Mouse (Mus musculus) adrenal gland, postnatal 10 days (tissue): ENCODE data around the gene Cox19. TPM values are rescaled to one million over a fixed set of nuclear protein-coding genes. Genes with fewer than 3 reads are reported as not detected.
A peak's percentile ranks its signal among the peaks of the same experiment; 100 is the strongest.
"Not testable (repeated sequence)": the region's sequence is repeated elsewhere in the genome, so short reads cannot be mapped to it uniquely, and the experiment has no call there.

Source experiments
- DNase-seq: peaks from one replicate; pipeline ENCODE4 v3.0.0; 2021; ENCODE audit warnings: mixed read lengths
- long read RNA-seq, 2 experiments: library from polyadenylated mRNA; stranded (forward); transcript quantifications; one replicate each; pipeline ENCODE4 v2.0.0; 2021
- total RNA-seq, 2 experiments: library from RNA; stranded (reverse); gene quantifications; 2 replicates each; pipeline ENCODE4 v1.2.3; 2021

The Cox19 gene
- total RNA-seq: 10 to 100 TPM; 81.5 to 84.7 TPM
- long read RNA-seq, experiment 1, transcript Cox19-201 (3 exons, 2,461 nt): major isoform, 61 of 79 reads
- long read RNA-seq, experiment 1, partial matches to known transcripts: 2 of 79 reads
- long read RNA-seq, experiment 1, other reads (novel, unspliced or antisense): 16 of 79 reads
- long read RNA-seq, experiment 2, transcript Cox19-201 (3 exons, 2,461 nt): major isoform, 37 of 51 reads
- long read RNA-seq, experiment 2, partial matches to known transcripts: 0 of 51 reads
- long read RNA-seq, experiment 2, other reads (novel, unspliced or antisense): 14 of 51 reads

GRCm38 (mm10) chr5:139351134-139351533 is at the start of gene Cox19:
Gene Cox19 (minus strand): TSS chr5:139351418.
- DNase-seq: no peak

DNA sequence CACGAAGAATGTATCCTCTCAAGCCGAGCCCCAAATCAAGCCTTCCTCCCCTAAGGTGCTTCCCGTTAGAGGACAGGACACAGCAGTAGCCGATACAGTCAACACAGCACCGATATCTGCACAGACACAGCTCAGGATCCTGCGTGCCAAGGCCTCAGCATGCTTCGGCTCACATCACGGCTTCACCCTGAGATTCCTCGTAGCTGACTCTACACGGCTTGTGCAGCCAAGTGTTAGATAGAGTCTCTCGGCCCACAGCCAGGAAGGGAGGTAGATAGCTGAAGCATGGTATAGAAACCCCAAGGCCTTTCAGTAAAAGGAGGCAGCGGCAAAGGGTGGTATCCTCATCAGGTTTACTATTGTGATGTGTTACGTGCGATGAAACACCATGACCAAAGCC is 48.8 kb upstream of the Cox19 start:
- no peak for DNase-seq

DNA sequence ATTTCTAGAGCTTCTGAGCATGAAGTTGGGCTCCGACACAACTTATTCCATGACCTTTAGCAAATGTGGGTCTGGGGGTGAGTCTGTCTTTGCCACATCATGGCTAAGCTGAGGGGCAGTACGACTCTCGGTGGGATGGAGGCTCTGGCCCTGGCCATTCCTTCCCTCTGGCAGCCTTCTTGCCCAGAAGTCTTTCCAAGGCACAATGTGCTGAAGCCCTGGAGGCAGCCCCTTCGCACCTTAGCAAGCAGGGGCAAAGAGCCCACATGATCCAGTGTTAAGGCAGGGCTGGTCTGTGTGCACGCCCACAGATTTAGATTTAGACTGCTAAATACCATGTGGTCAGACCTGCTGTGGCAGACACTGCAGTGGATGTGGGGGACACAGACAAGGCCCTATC is 47.6 kb upstream of the Cox19 start:
- no peak for DNase-seq

DNA sequence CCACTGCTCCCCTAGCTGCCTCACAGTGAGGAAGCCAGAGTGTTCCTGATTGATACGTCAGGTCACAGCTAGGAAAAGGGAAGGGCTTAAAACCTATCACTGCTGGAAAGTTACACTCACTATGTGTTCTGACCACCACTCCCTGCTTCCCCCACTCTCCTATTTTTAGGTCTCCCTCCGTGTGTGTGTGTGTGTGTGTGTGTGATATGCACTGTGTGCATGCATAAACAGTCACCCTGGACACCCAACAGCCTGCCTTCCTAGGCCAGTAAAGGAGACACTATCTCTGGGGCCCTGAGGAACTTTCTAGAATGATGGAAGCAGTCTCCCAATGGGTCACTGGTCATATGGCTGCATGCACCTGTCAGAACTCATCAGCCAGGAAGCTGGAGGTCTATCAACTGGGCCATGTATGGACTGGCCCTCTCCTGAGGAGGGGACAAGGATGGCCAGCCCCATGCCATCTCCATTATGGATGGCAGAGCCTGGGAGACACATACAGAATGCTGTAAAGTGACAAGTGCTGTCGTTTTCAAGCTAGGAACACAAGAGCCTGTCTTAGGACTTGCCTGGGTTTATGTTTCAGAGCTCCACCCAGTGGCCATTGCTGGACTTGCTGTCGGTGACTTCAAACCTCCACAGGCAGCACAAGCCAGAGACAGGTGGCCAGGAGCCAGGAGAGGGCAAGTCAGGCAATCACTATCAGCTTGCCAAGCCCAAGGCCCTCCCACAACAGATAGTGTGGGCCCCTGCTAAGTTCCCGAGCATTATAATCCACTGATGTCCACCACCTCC is 46.9 kb upstream of the Cox19 start:
- peak; percentile 94 for DNase-seq

DNA sequence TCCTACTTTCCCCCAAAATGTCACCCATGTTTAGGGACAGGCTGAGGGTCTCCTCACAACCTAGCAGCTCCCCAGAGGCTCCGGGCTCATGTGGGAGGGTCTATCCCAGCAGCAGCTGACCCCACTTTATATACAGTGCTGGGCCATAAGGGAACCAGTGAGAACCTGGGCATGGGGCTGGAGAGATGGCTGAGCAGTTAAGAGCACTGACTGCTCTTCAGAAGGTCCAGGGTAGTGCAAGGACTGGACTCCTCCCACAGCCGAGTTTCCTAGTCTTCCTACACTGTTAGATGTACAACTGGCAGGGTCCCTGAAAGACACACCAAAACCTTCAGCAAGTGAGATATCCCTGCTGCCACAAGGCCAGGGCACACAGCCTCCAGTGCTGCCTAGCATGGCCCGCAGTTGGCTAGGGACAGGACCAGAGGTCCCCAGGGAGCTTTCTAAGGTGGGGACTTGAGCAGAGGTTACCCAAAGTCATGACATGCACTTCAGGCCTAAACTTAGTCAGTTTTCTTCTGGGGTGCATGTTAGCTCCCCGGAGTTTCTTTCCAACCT is 46.2 kb upstream of the Cox19 start:
- DNase-seq: no peak

DNA sequence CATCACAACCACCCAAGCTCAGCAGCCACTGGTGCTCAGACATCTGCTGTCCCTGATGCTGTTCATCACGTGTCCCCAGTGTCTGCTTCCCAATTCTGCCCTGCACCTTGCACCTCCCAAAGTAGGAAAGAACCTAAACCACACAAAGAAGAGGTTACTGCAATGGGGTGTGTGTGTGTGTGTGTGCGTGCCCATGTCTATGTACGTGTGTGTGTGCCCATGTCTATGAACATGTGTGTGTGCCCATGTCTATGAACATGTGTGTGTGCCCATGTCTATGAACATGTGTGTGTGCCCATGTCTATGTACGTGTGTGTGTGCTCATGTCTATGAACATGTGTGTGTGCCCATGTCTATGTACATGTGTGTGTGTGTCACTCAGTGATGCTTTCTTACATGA is 44.3 kb upstream of the Cox19 start:
- no peak for DNase-seq

DNA sequence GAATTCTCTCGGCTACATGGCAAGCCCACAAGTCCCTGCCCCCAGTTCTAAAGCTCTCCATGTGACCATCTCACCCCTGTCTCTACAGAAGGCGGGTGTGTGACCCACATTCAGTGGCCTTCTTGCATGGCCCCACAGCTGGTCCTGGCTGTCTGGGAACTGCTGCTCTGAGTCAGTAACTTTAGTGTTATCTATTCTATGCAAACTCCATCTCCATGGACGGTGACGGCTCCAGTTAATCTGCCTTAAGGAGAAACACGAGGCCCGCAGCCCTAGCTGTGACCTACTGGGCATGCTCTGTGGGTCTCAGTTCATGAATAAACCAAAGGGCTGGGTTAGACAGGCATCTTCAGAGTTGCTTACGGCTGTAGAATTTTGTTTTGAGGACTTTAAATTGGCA is 43.2 kb upstream of the Cox19 start:
- no peak for DNase-seq

- no peak for DNase-seq
Observed at GRCm38 (mm10) chr5:139393197-139393588, 42.0 kb upstream of the Cox19 start.

- no peak for DNase-seq
Observed at GRCm38 (mm10) chr5:139392219-139393196, 41.3 kb upstream of the Cox19 start.

GRCm38 (mm10) chr5:139391309-139391990 is 40.2 kb upstream of the Cox19 start:
- no peak for DNase-seq

DNA sequence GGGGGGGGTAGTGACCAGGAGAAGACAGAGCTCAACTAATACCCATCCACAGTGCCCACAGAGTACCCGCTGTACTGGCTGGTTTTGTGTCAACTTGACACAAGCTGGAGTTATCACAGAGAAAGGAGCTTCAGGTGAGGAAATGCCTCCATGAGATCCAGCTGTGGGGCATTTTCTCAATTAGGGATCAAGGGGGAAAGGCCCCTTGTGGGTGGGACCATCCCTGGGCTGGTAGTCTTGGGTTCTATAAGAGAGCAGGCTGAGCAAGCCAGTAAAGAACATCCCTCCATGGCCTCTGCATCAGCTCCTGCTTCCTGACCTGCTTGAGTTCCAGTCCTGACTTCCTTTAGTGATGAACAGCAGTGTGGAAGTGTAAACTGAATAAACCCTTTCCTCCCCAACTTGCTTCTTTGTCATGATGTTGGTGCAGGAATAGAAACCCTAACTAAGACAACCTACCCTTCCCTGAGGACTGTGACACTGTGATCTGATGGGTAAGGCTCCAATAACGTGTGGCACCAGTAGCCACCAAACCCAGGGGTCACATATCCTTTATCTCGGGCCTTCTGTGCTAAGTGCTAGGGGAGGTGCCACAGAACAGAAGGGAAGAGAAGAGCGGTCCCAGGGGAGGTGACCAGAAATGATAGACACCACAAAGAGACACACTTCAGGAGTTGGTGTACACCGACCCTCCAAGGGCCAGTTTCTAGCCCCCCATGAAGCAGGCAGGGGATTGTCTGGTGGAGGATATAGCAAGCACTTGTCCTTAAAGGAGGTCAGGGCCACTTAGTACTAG is 39.3 kb upstream of the Cox19 start:
- DNase-seq: not testable (repeated sequence)

GRCm38 (mm10) chr5:139389676-139390061 is 38.5 kb upstream of the Cox19 start:
- peak; percentile 79 for DNase-seq

DNA sequence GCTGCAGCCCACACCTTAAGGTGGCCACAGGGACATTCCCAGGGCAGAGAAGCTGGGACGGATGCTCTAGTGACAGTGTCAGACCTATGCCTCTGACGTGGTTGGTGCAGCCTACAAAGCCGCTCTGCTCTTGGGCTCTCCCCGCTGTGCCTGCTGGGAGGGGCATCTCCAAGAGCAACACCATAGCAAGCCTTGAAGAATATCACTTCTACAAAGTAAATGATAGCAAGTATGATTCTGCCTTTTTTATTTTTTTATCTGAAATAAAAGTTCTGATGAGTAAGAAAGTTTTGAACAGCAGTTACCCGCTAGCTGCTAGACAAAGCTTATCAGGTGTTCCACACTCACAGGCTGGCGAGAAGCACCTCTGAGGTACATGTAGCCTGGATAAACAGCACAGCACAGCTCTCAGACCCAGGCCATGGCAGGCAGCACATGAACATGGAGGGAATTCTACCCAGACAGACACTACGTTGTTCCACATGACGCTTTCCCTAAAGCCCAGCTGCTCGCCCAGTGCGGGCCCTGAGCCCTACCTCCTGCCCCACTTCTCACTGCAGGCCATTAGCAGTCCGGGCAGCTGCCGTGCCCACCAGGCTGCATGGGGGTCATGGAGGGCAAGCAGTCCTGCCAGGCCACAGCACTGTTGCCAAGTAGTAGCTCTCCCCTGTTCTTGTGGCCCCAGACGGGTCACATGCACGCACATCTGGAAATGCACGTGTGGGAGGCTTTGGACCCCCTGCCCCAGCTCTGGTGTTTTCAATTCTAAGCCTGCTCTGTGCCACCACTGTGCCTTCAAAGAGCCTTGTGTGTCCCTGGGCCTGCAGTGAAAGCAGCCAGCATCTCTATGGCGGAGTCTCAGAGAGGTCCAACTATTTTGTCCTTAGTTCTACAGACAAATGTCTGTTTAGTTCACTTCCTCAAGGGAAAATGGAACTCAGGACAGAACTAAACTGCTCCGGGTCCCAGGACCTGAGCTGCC is 37.8 kb upstream of the Cox19 start:
- no peak for DNase-seq

DNA sequence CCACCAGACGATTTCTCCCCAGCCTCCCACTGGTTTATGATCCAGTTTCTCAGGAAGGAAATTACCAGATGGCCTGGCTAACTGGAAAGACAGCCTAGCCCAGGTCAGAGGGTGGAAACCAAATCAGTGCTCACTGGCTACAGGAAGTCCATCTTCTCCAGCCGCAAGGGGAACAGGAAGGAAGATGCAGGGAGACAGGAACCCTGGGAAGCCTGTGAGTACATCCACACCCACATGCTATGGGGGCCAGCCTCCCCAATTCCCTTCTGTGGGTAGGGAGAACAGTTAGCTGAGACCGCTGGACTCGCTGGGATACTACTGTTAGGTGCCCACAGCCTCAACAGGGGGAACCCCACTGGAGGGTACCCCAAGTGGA is 37.0 kb upstream of the Cox19 start:
- no peak for DNase-seq

DNA sequence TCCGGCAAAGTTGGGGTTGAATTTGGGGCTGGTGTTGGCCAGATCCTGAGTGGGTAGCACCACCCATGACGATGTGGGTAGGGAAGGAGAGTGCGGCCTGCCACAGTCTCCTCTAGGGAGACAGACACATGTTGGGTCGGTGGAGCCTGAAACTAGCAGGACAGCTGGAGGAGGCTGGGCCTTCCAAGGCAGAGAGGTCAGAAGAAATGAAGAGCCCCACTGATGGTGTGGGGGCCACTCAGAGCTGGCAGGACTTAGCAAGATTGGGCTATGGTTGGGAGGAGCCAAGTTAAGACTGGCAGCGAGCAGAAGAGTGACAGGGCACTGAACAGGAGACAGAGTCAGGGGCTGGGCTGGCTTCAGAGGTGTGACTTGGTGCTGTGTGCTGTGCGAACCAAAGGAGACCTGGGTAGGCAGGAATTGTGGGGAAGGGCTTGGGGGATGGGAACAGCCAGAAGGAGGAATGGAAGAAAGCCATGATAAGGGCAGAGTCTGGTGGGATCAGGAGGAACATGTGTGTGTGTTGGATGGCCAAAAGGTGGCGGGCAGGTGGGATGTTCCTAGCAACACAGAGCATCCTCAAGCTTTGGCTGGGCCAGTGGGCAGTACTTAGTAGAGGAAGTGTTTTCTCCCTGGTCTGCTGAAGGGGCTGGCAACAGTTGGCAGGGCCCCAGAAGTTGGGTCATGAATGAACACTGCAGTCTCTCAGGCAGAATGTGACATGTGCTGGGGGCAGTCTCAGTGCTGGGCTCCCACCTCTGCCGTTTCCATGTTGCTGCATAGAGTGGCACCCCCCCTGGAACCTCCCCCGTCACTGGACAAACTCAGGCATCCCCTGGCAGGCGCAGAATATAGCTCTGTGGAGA is 36.3 kb upstream of the Cox19 start:
- no peak for DNase-seq

- no peak for DNase-seq
Observed at GRCm38 (mm10) chr5:139386047-139386446, 34.8 kb upstream of the Cox19 start.

- peak; percentile 71 for DNase-seq
Observed at GRCm38 (mm10) chr5:139384531-139384930, 33.3 kb upstream of the Cox19 start.

- DNase-seq: no peak
Observed at GRCm38 (mm10) chr5:139383234-139383633, 32.0 kb upstream of the Cox19 start.

GRCm38 (mm10) chr5:139382760-139383159 is 31.5 kb upstream of the Cox19 start:
- DNase-seq: peak; percentile 43
